Mouse (Mus musculus) hindbrain, embryonic 12.5 days (tissue): ENCODE results near the gene Cdh11. TPM values are rescaled to one million over a fixed set of nuclear protein-coding genes. Genes with fewer than 3 reads are reported as not detected.

Source experiments
- ATAC-seq: fragments of 200-750 bp; cut with Nextera tagmentation; 2 replicates; pipeline ENCODE4 v1.8.0; 2017; ENCODE audit warnings: moderate TSS enrichment; ENCODE audit not compliant: low FRiP score
- H3K27ac ChIP-seq: fragments of 300-500 bp; sonication (generic); 2 replicates; pipeline ENCODE4 v1.5.1; 2016; ENCODE audit warnings: mild to moderate bottlenecking
- H3K27me3 ChIP-seq: fragments of 300-500 bp; sonication (generic); 2 replicates; pipeline ENCODE4 v1.6.1; 2016; ENCODE audit warnings: mild to moderate bottlenecking
- H3K36me3 ChIP-seq: fragments of 300-500 bp; sonication (generic); 2 replicates; pipeline ENCODE4 v1.6.1; 2016; ENCODE audit warnings: mild to moderate bottlenecking
- H3K4me1 ChIP-seq: fragments of 300-500 bp; sonication (generic); 2 replicates; pipeline ENCODE4 v1.6.1; 2016
- H3K4me2 ChIP-seq: fragments of 300-500 bp; sonication (generic); replicated peaks from 2 replicates; pipeline ENCODE4 v1.6.1; 2016; ENCODE audit warnings: mild to moderate bottlenecking
- H3K4me3 ChIP-seq: fragments of 300-500 bp; sonication (generic); 2 replicates; pipeline ENCODE4 v1.5.1; 2016; ENCODE audit warnings: mild to moderate bottlenecking
- H3K9ac ChIP-seq: fragments of 300-500 bp; sonication (generic); 2 replicates; pipeline ENCODE4 v1.6.1; 2016; ENCODE audit warnings: mild to moderate bottlenecking, moderate library complexity
- H3K9me3 ChIP-seq: fragments of 300-500 bp; sonication (generic); replicated peaks from 2 replicates; pipeline ENCODE4 v1.6.1; 2016; ENCODE audit warnings: mild to moderate bottlenecking
- WGBS: fragments of 180-500 bp; shearing (Covaris S2); methylation state at CpG from one replicate; pipeline ENCODE4 v1.1.7; 2016; 5-methylcytosine and 5-hydroxymethylcytosine counted together
- polyA plus RNA-seq: library from polyadenylated mRNA; unstranded; fragments of >200 nt; fragmentation: Nextera tagmentation; extraction: Ambion mirVana; gene quantifications from 2 replicates; pipeline ENCODE4 v1.2.1, GENCODE M21; 2016

The Cdh11 gene
- 100 and 109 TPM in 2 replicates for polyA plus RNA-seq

DNA sequence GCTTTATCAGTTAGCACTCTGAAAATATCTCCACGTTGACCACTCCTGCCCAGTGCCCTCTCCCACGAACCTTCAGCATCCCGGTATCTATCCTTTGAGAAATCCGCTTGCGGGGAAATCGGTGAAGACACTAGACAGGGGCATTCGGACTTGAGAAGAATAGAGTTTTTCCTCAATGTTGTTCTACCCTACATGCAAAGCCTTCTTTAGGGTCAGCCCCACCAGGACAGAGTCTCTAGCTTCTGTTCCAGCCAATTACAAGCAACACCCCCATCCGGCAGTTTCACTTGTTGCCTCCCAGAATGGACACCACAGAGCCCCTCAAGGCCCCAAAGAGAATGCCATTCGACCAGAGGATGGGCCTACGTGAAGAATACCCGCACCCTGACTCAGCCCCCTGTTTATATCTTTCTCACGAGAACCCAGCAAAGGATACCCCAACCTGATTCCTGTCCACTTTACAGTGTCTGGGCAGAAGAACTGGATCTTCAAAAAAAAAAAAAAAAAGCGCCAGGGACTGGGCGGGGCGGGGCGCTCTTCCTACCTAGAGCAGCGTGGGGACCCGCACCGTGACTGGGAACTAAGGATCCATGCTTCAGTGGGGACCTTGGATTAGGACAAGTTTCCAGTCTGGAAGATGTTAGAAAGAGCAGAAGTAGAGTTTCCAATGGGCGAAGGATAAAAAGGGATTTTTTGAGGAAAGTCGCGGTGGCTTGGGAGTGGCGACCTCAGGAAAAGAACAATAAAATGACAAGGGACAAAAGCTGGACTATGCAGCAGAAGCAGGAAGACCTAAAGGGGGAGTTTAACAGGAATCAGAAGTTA lies at the start of gene Cdh11:
Gene Cdh11 (minus strand): TSS at position 51 of the 825 bp plus-strand sequence.
- Histone ChIP-seq H3K4me1 (peaks cover 15% of the 10 kb centered on the region), H3K9me3 (no peaks in the 10 kb centered on the region), H3K27ac (peak within 1 kb of the TSS; percentile 93), H3K36me3 (no peaks in the 10 kb centered on the region), H3K27me3 (peaks cover 10% of the 10 kb centered on the region), H3K4me2 (peak within 1 kb of the TSS; percentile 87), H3K4me3 (peak within 1 kb of the TSS; percentile 65), H3K9ac (peak within 1 kb of the TSS; percentile 91)
- WGBS = 1% methylated on average over 23 of the region's 23 CpGs
- no peak; the same call in 1 of the 2 replicates for ATAC-seq

DNA sequence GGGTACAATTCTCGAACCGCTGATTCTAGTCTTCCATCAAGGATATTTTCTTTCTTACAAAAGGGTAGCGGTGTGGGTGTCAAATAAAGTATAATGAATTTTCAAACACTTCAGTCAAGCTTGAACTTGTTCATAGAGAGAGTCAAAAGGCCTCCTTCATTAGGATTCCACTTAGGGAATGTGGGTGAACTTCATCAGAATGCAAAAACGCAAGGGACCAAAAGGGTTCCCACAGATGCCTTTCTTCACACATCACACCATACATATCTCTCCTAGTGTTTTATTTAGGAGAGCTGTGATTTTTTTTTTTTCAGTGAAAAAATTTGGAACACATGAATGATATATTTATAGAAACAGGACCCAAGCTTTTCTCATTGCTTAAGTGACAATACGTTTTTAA lies 28.5 kb upstream of the Cdh11 start:
- Histone ChIP-seq H3K4me2 (no peak overlapping the region), H3K27me3 (no peaks in the 10 kb centered on the region), H3K4me3 (no peak overlapping the region), H3K4me1 (peaks cover 2% of the 10 kb centered on the region; the same call in 1 of the 2 replicates), H3K9me3 (no peaks in the 10 kb centered on the region), H3K27ac (no peak overlapping the region), H3K36me3 (no peaks in the 10 kb centered on the region), H3K9ac (no peak overlapping the region)
- ATAC-seq = no peak
- WGBS = 48% methylated on average over 5 of the region's 5 CpGs

DNA sequence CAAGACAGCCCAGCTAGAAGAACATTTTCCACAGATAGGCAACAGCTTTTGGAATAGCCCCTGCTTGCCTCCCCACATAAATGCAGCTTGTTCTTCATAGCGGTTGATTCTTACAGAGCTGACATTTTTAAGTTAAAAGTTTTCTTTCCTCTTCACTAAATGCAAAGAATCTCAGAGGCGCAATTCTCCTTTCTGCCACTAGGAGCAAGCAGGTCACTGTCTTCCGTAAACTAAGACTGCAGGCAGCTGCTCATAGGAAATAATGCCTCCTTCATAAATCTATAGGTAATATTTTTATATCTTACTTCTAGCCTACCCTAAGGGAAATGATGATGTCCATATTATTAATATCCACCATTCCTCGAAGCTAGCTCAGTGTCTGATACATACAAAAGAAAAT lies 4.9 kb upstream of the Cdh11 start:
- H3K4me1 ChIP-seq = peaks cover 15% of the 10 kb centered on the region
- no peak overlapping the region for H3K4me3 ChIP-seq
- H3K9ac ChIP-seq = no peak overlapping the region
- peaks cover 10% of the 10 kb centered on the region for H3K27me3 ChIP-seq
- ATAC-seq = no peak
- 28% methylated on average over 4 of the region's 4 CpGs for WGBS
- no peak overlapping the region for H3K27ac ChIP-seq
- H3K4me2 ChIP-seq = no peak overlapping the region
- H3K9me3 ChIP-seq = no peaks in the 10 kb centered on the region
- H3K36me3 ChIP-seq = no peaks in the 10 kb centered on the region

DNA sequence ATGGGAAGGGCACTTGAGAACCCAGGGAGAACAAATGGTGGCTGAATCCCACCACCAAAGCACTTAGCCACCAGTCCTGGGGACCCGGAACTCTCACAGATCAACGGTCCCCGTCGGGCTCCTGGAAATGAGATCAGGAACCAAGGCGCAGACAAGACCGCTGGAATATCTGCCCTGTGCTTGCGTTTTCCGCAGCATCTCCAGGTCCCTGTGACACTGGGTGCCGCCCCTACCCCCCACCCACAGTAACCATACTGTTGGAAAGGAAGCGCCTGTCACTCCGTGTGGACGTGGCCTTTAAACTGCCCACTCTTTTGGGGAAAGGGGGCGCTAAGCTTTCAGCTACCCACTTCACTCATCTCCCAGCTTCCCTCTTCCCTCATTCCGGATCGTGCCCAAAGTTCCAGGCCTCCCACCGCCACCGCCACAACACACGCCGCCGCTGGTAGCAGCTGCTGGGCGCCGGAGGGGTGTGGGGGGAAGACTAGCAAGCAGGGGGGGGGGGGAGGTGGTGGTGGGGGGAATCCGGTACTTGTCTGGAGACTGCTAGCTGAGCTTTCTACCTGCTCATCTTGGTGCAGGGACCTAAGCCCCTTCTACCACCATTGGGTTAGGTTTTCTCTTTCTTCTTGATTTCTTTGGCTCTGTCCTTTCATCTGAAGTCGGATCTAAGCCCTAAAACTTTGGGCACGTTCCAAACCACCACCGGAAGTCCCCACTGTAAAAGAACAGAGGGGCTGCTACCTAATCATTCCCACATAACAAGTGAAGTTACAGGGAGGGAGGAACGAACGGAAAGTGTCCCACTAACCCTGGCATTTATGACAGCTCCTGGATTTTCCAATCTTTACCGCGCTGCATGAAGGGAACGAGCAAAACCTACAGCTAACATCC lies 1.3 kb upstream of the Cdh11 start:
- H3K27ac ChIP-seq = no peak overlapping the region
- WGBS = 2% methylated on average over 30 of the region's 31 CpGs
- H3K36me3 ChIP-seq = no peaks in the 10 kb centered on the region

DNA sequence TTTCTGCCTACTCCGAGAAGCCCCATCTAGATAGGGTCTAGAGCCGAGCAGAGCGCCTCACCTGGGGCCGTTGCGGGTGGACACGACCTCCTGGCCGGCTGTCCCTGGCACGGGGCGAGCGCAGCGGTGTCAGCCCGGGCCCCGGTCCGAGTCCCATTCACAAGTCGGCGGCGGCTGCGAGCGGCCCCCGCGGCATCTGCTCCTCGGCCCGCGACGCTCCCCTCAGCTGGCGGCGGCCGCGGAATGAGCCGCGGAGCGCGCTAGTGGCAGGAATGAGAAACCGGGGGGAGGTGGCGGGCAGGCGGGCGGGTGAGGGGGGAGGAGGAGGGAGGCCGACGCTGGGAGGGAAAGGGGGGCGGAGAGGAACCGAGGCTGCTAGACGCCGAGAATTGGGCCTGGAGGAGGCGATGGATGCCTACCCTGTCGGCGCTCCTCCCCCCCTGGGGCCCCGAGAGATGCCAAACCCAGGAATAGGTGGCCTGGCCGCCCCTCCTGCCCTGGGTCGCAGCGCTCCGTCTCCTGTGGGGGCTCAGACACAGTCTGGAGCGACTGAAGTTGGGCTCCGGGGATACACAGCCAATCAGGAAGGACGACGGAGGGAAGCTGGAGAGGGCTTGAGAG lies 497 bp downstream of the Cdh11 start:
- H3K4me2 ChIP-seq = peak overlapping the region; percentile 87
- under 1% methylated on average over 53 of the region's 55 CpGs for WGBS
- peak; percentile 75 for ATAC-seq
- no peaks in the 10 kb centered on the region for H3K9me3 ChIP-seq
- peaks cover 10% of the 10 kb centered on the region for H3K27me3 ChIP-seq
- H3K27ac ChIP-seq = peak overlapping the region; percentile 93
- H3K9ac ChIP-seq = peak overlapping the region; percentile 91
- H3K4me3 ChIP-seq = peak overlapping the region; percentile 65
- H3K36me3 ChIP-seq = no peaks in the 10 kb centered on the region
- peaks cover 18% of the 10 kb centered on the region for H3K4me1 ChIP-seq

More for the DNA sequence above, 1.3 kb upstream of the Cdh11 start:
- no peak for ATAC-seq
- Histone ChIP-seq H3K27me3 (peaks cover 10% of the 10 kb centered on the region), H3K9ac (peak overlapping the region; percentile 39; the same call in 1 of the 2 replicates), H3K4me3 (peak overlapping the region; percentile 65), H3K4me1 (peaks cover 15% of the 10 kb centered on the region), H3K4me2 (peak overlapping the region; percentile 87), H3K9me3 (no peaks in the 10 kb centered on the region)

DNA sequence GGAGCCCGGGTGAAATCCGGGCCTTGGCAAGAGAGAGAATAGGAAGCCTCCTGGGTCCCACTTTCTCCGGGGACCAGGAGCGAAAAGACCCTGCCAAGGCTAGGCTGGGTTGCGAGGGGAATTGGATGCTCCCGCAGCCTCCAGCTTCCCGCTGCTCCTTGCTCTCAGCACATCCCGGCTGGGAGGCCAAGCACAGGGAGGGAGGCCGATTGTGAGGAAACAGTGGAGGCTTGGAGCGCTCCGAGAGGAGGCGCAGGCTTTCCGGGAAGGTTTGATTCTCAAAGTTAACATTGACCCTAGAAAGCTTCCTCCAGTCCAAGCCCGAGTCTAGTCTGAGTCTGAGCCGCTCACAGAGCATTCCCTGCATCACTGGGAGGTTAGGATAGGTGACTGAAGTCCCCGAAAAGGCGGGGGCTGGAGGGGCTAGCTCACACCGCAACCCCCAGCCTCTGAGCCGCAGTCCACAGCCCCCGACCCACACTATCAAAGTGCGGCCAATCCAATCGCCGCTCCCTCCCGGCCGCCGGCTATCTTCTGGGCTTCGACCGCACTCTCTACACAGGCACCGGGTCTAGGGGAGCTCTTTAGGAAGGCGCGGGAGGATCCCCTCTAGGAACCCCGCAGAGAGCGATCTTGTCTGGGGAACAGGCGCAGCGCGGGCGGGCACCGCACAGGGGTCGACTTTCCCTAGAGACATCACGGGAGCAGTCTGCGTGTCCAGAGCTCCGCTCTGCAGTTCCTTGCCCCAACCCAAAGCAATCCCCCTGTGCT lies 1.4 kb downstream of the Cdh11 start:
- peaks cover 10% of the 10 kb centered on the region for H3K27me3 ChIP-seq
- no peaks in the 10 kb centered on the region for H3K36me3 ChIP-seq
- H3K4me2 ChIP-seq = peak overlapping the region; percentile 87
- peak overlapping the region; percentile 93 for H3K27ac ChIP-seq
- ATAC-seq = peak; percentile 53
- H3K9ac ChIP-seq = peak overlapping the region; percentile 91
- no peaks in the 10 kb centered on the region for H3K9me3 ChIP-seq
- peak overlapping the region; percentile 65 for H3K4me3 ChIP-seq
- WGBS = under 1% methylated on average over 42 of the region's 42 CpGs
- peaks cover 18% of the 10 kb centered on the region for H3K4me1 ChIP-seq

DNA sequence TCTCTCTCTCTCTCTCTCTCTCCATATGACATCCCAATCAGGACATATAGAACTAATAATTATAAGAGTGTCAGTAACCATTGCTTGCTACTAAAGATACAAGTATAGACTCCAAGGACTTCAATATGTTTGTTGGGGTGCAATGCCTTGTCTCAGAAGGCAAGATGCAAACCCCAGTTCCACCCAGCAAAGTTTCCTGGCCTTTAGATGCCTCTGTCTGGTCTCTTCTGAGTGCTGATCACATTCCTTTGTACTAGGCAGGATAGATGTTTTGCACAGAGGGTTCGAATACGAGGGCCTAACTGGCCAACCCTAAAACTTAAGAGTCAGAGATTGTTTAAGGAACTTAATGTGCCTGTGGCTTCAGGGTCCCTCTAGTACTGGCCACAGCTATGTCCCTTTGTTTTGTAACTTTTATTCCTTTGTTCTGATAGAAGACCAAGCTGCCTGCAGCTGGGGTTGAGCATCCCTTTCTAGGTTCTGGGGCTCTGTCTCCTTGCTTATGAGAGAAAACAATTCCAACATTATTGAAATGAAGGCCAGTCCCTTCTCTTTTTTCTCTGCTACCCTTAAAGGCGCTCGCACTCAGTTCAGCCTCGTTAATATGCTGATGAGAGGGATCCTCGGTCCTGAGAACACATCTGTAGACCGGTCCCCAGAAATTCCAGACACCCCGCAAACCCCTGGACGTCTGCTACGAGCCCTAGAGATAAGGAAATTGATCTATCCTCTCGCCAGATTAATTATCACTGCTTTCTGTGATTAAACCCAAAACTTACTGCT lies 2.5 kb downstream of the Cdh11 start:
- ATAC-seq = no peak
- Histone ChIP-seq H3K4me1 (peaks cover 20% of the 10 kb centered on the region), H3K36me3 (0 out of 2 replicates have a peak, but pooled peaks cover 2% of the 10 kb centered on the region)

DNA sequence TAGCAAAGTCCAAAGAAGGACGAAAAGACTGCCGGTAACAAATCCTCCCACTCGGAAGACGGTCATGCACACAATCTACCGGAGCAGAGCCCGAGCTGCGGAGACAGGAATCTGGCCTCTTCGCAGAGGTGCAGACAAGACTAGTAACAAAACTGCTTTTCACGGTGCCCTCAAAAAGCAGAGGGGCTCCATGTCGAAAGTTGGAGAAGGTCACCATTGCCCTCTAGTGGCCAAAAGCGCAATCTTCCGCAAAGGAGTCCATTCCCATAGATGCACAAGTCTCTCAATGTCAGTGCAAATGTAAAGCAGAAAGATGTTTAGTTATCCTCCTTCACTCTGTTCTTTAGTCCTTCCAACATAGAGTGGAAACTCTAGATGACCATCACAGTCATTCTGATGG lies 4.5 kb downstream of the Cdh11 start:
- peak overlapping the region; percentile 41 for H3K9ac ChIP-seq
- ATAC-seq = no peak; the same call in 1 of the 2 replicates
- H3K36me3 ChIP-seq = 0 out of 2 replicates have a peak, but pooled peaks cover 6% of the 10 kb centered on the region
- H3K27me3 ChIP-seq = no peaks in the 10 kb centered on the region
- peaks cover 16% of the 10 kb centered on the region for H3K4me1 ChIP-seq
- peak overlapping the region; percentile 61 for H3K4me2 ChIP-seq
- under 1% methylated on average over 12 of the region's 12 CpGs for whole genome bisulfite sequencing
- H3K4me3 ChIP-seq = peak overlapping the region; percentile 34
- peak overlapping the region; percentile 60; the same call in 1 of the 2 replicates for H3K27ac ChIP-seq
- H3K9me3 ChIP-seq = no peaks in the 10 kb centered on the region

More for the DNA sequence above, 2.5 kb downstream of the Cdh11 start:
- WGBS = 3% methylated on average over 11 of the region's 11 CpGs
- H3K27me3 ChIP-seq = peaks cover 6% of the 10 kb centered on the region; the same call in 1 of the 2 replicates
- H3K4me3 ChIP-seq = peak overlapping the region; percentile 65
- peak overlapping the region; percentile 91 for H3K9ac ChIP-seq
- H3K4me2 ChIP-seq = peak overlapping the region; percentile 87
- H3K9me3 ChIP-seq = no peaks in the 10 kb centered on the region
- peak overlapping the region; percentile 93 for H3K27ac ChIP-seq

DNA sequence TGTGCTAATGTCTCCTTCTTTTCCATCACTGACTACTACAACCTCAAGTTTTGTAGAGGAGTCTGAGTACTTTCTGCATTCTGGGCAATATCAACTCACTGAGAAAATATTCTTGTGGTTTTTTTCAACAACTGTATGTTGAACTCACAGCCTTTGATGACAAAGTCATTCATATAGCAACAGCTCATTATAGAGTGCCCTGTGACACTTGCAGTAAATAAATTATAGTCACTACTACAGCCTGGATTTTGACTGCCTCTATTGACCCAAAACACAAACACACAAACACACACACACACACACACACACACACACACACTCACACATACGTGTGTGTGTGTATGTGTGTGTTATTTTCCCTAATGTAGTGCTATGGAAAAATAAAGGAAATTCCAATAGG lies 10.8 kb downstream of the Cdh11 start:
- Histone ChIP-seq H3K4me2 (no peak overlapping the region), H3K4me1 (peaks cover 7% of the 10 kb centered on the region), H3K4me3 (no peak overlapping the region), H3K9me3 (no peaks in the 10 kb centered on the region), H3K27ac (no peak overlapping the region), H3K9ac (no peak overlapping the region), H3K27me3 (no peaks in the 10 kb centered on the region), H3K36me3 (0 out of 2 replicates have a peak, but pooled peaks cover 10% of the 10 kb centered on the region)
- WGBS = 100% methylated on average over 1 of the region's 1 CpGs
- ATAC-seq = no peak

DNA sequence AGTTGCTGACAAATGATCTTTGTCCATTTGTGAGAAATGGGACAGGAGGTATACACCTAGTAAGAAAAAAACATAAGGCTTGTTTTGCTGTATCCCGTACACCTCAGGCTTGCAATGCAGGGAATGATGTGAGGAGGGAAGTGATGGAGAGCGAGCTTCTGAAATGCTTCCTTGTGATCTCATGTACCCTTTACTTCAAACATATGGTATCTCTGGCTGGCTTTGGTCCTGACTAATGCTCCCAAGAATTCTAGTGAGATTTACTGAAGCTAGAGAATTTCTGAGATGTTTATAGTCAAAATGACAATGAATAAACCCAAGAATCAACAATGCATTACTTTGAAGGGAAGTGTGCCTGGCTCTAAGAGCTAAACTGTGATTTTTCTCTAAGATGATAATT lies 14.0 kb downstream of the Cdh11 start:
- Histone ChIP-seq H3K9ac (no peak overlapping the region), H3K36me3 (0 out of 2 replicates have a peak, but pooled peaks cover 7% of the 10 kb centered on the region), H3K4me2 (no peak overlapping the region), H3K27me3 (no peaks in the 10 kb centered on the region), H3K9me3 (no peaks in the 10 kb centered on the region), H3K4me1 (peaks cover 8% of the 10 kb centered on the region; the same call in 1 of the 2 replicates), H3K4me3 (no peak overlapping the region), H3K27ac (no peak overlapping the region)
- ATAC-seq = no peak
- 90% methylated on average over 2 of the region's 2 CpGs for WGBS
